Mouse (Mus musculus): ENCODE measurements around the gene Gtdc1. TPM values are rescaled to one million over a fixed set of nuclear protein-coding genes. Genes with fewer than 3 reads are reported as not detected.
A peak's percentile ranks its signal among the peaks of the same experiment; 100 is the strongest.

The Gtdc1 gene
- total RNA-seq, 4 experiments from 2014 or later, result 66.9 to 69.6 (median 68.6) TPM

GRCm38 (mm10) chr2:44535136-44535675 is 392.3 kb downstream of the Gtdc1 start:
- DNase-seq (ENCODE audit: low spot score in 2 of 2), result no peak

- DNase-seq (ENCODE audit: low spot score in 2 of 2), result peak; percentile 20 to 38
These were observed 401.1 kb downstream of the Gtdc1 start for GRCm38 (mm10) chr2:44526110-44527032.

- DNase-seq (ENCODE audit: low spot score in 2 of 2), result no peak
These were observed 402.1 kb downstream of the Gtdc1 start for GRCm38 (mm10) chr2:44525187-44525919.

- no peak for DNase-seq (ENCODE audit: low spot score in 2 of 2)
These were observed 408.2 kb downstream of the Gtdc1 start for GRCm38 (mm10) chr2:44519236-44519635.

DNA sequence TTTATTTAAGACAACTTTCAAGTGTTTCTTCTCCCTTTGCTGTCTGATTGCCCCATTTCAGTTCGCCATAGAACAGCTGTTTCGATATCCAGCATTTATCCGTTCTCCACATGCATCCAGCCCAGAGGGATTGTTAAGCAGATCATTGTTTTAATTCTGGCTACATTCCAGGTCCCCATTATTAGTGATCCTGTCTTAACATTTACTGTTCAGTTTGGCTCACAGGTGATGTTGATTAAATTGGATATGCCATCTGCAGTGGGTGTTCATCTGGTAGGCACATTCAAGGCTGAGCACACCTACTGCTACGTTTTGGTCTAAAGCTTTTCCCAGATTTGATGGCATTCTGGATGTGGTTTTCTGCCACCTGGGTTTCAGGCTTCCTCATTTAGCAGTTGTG is 409.4 kb downstream of the Gtdc1 start:
- no peak for DNase-seq (ENCODE audit: low spot score in 2 of 2)

Other genes starting within 250 kb of the Gtdc1 start
- gene Zeb2, start 189.7 kb upstream of the Gtdc1 start, total RNA-seq (2022), result 100 to 1,000 TPM; 346 to 374 (median 360) TPM

Data from layer of hippocampus, adult 8-10 months (tissue).